Mouse (Mus musculus): Measurements from ENCODE around the gene Ddx49.

GRCm38 (mm10) chr8:70274350-70274749 is 27.9 kb downstream of the Ddx49 start:
- no peak for TF ChIP-seq CTCF (IDR thresholded peaks at IDR 0.05; ENCODE audit: control insufficient read depth, insufficient read depth, insufficient replicate concordance, low read depth, low read length)
- TF ChIP-seq POLR2A (IDR thresholded peaks at IDR 0.05; ENCODE audit: control insufficient read depth, low read depth, low read length) = no peak
